Mouse (Mus musculus) neural tube, embryonic 13.5 days (tissue): ENCODE results near the gene Hist1h2bb. TPM values are rescaled to one million over a fixed set of nuclear protein-coding genes. Genes with fewer than 3 reads are reported as not detected.
A peak's percentile ranks its signal among the peaks of the same experiment; 100 is the strongest.
"Not testable (repeated sequence)": the region's sequence is repeated elsewhere in the genome, so short reads cannot be mapped to it uniquely, and the experiment has no call there.

Experiments used
- ATAC-seq: fragments of 200-750 bp; cut with Nextera tagmentation; 2 replicates; pipeline ENCODE4 v1.8.0; 2017; ENCODE audit warnings: low read depth, mild to moderate bottlenecking, moderate TSS enrichment, moderate library complexity
- H3K27ac ChIP-seq: fragments of 300-500 bp; sonication (generic); replicated peaks from 2 replicates; pipeline ENCODE4 v1.5.1; 2015; ENCODE audit warnings: moderate library complexity, mild to moderate bottlenecking, inconsistent platforms
- H3K27me3 ChIP-seq: fragments of 300-500 bp; sonication (generic); 2 replicates; pipeline ENCODE4 v1.6.1; 2015; ENCODE audit warnings: mild to moderate bottlenecking, inconsistent platforms
- H3K36me3 ChIP-seq: fragments of 300-500 bp; sonication (generic); 2 replicates; pipeline ENCODE4 v1.6.1; 2015; ENCODE audit warnings: mild to moderate bottlenecking, inconsistent platforms
- H3K4me1 ChIP-seq: fragments of 300-500 bp; sonication (generic); replicated peaks from 2 replicates; pipeline ENCODE4 v1.6.1; 2015; ENCODE audit warnings: inconsistent platforms
- H3K4me2 ChIP-seq: fragments of 300-500 bp; sonication (generic); 2 replicates; pipeline ENCODE4 v1.6.1; 2015; ENCODE audit warnings: inconsistent platforms, mild to moderate bottlenecking, moderate library complexity
- H3K4me3 ChIP-seq: fragments of 300-500 bp; sonication (generic); 2 replicates; pipeline ENCODE4 v1.5.1; 2015; ENCODE audit warnings: mild to moderate bottlenecking, inconsistent platforms
- H3K9ac ChIP-seq: fragments of 300-500 bp; sonication (generic); 2 replicates; pipeline ENCODE4 v1.6.1; 2015; ENCODE audit warnings: moderate library complexity, mild to moderate bottlenecking, inconsistent platforms
- H3K9me3 ChIP-seq: fragments of 300-500 bp; sonication (generic); 2 replicates; pipeline ENCODE4 v1.6.1; 2016; ENCODE audit warnings: inconsistent platforms
- WGBS: fragments of 180-500 bp; shearing (Covaris S2); methylation state at CpG from one replicate; pipeline ENCODE4 v1.1.7; 2015; 5-methylcytosine and 5-hydroxymethylcytosine counted together
- polyA plus RNA-seq: library from polyadenylated mRNA; unstranded; fragments of >200 nt; fragmentation: Nextera tagmentation; extraction: Ambion mirVana; gene quantifications from 2 replicates; pipeline ENCODE4 v1.2.1, GENCODE M21; 2015

Hist1h2bb gene
- polyA plus RNA-seq, 1 experiment from 2014 or later, result not detected

- H3K4me3 ChIP-seq, result no peak overlapping the region
- H3K36me3 ChIP-seq, result no peaks in the 10 kb centered on the region
- H3K27me3 ChIP-seq, result 0 out of 2 replicates have a peak, but pooled peaks cover 10% of the 10 kb centered on the region
- H3K4me1 ChIP-seq, result peaks cover 19% of the 10 kb centered on the region
- H3K4me2 ChIP-seq, result no peak overlapping the region
- H3K27ac ChIP-seq, result no peak overlapping the region
- WGBS, result 74% methylated on average over 4 of the region's 4 CpGs
- H3K9me3 ChIP-seq, result no peaks in the 10 kb centered on the region
- no peak overlapping the region for H3K9ac ChIP-seq
- no peak for ATAC-seq
Observed at GRCm38 (mm10) chr13:23708654-23709053, 37.9 kb upstream of the Hist1h2bb start.

GRCm38 (mm10) chr13:23709714-23710373, 36.7 kb upstream of the Hist1h2bb start:
- Histone ChIP-seq H3K27ac (no peak overlapping the region), H3K9ac (peak overlapping the region; percentile 64), H3K4me2 (peak overlapping the region; percentile 65), H3K36me3 (no peaks in the 10 kb centered on the region), H3K4me1 (peaks cover 21% of the 10 kb centered on the region), H3K4me3 (peak overlapping the region; percentile 37), H3K9me3 (no peaks in the 10 kb centered on the region), H3K27me3 (0 out of 2 replicates have a peak, but pooled peaks cover 10% of the 10 kb centered on the region)
- WGBS, result 6% methylated on average over 15 of the region's 15 CpGs
- ATAC-seq, result 0 out of 2 replicates have a peak, but pooled peaks have one; percentile 19

- ATAC-seq, result peak; percentile 63; the same call in 1 of the 2 replicates
- Histone ChIP-seq H3K4me2 (peak within 1 kb of the TSS; percentile 65), H3K4me1 (peaks cover 21% of the 10 kb centered on the region), H3K27me3 (0 out of 2 replicates have a peak, but pooled peaks cover 10% of the 10 kb centered on the region), H3K27ac (no peak within 1 kb of the TSS), H3K4me3 (peak within 1 kb of the TSS; percentile 37), H3K9me3 (no peaks in the 10 kb centered on the region), H3K36me3 (no peaks in the 10 kb centered on the region), H3K9ac (peak within 1 kb of the TSS; percentile 64)
- WGBS, result 3% methylated on average over 17 of the region's 17 CpGs
Observed at GRCm38 (mm10) chr13:23710374-23711089, 36.0 kb upstream of the Hist1h2bb start, which contains the start of gene Hfe. TSS of gene Hfe (minus strand) at chr13:23710854.

GRCm38 (mm10) chr13:23716261-23717042, 30.1 kb upstream of the Hist1h2bb start:
- Histone ChIP-seq H3K9ac (no peak overlapping the region), H3K27ac (no peak overlapping the region), H3K36me3 (no peaks in the 10 kb centered on the region), H3K9me3 (no peaks in the 10 kb centered on the region), H3K4me2 (no peak overlapping the region), H3K4me1 (0 out of 2 replicates have a peak, but pooled peaks cover 5% of the 10 kb centered on the region), H3K4me3 (no peak overlapping the region), H3K27me3 (0 out of 2 replicates have a peak, but pooled peaks cover 2% of the 10 kb centered on the region)
- no peak for ATAC-seq
- 86% methylated on average over 5 of the region's 5 CpGs for WGBS

GRCm38 (mm10) chr13:23717176-23717575, 29.4 kb upstream of the Hist1h2bb start:
- Histone ChIP-seq H3K9ac (no peak overlapping the region), H3K36me3 (no peaks in the 10 kb centered on the region), H3K27ac (no peak overlapping the region), H3K4me2 (no peak overlapping the region), H3K4me3 (no peak overlapping the region), H3K9me3 (no peaks in the 10 kb centered on the region), H3K27me3 (no peaks in the 10 kb centered on the region), H3K4me1 (0 out of 2 replicates have a peak, but pooled peaks cover 5% of the 10 kb centered on the region)
- WGBS, result 65% methylated on average over 11 of the region's 11 CpGs
- ATAC-seq, result no peak

GRCm38 (mm10) chr13:23717593-23718245, 28.8 kb upstream of the Hist1h2bb start:
- H3K4me2 ChIP-seq, H3K9ac ChIP-seq, H3K36me3 ChIP-seq, H3K4me1 ChIP-seq, ATAC-seq, H3K27ac ChIP-seq, H3K27me3 ChIP-seq, H3K9me3 ChIP-seq, H3K4me3 ChIP-seq: not testable (repeated sequence)
- 25% methylated on average over 2 of the region's 2 CpGs for WGBS

- Histone ChIP-seq H3K27ac (no peak overlapping the region), H3K27me3 (no peaks in the 10 kb centered on the region), H3K4me2 (no peak overlapping the region), H3K9me3 (no peaks in the 10 kb centered on the region), H3K4me3 (no peak overlapping the region), H3K36me3 (no peaks in the 10 kb centered on the region), H3K4me1 (no peaks in the 10 kb centered on the region), H3K9ac (no peak overlapping the region)
- 88% methylated on average over 4 of the region's 4 CpGs for WGBS
- ATAC-seq, result no peak
Observed at GRCm38 (mm10) chr13:23724239-23724638, 22.3 kb upstream of the Hist1h2bb start.

GRCm38 (mm10) chr13:23725213-23725612, 21.3 kb upstream of the Hist1h2bb start:
- Histone ChIP-seq H3K9me3 (no peaks in the 10 kb centered on the region), H3K4me3 (no peak overlapping the region), H3K4me1 (no peaks in the 10 kb centered on the region), H3K27ac (no peak overlapping the region), H3K36me3 (no peaks in the 10 kb centered on the region), H3K27me3 (no peaks in the 10 kb centered on the region), H3K4me2 (no peak overlapping the region), H3K9ac (no peak overlapping the region)
- WGBS, result 60% methylated on average over 1 of the region's 1 CpGs
- ATAC-seq, result no peak

GRCm38 (mm10) chr13:23728472-23729191, 17.9 kb upstream of the Hist1h2bb start:
- no peak for ATAC-seq
- H3K36me3 ChIP-seq, result no peaks in the 10 kb centered on the region
- no peaks in the 10 kb centered on the region for H3K9me3 ChIP-seq
- H3K9ac ChIP-seq, result no peak overlapping the region
- no peak overlapping the region for H3K4me3 ChIP-seq
- H3K27me3 ChIP-seq, result no peaks in the 10 kb centered on the region
- 91% methylated on average over 18 of the region's 18 CpGs for WGBS
- H3K27ac ChIP-seq, result no peak overlapping the region
- H3K4me1 ChIP-seq, result no peaks in the 10 kb centered on the region
- H3K4me2 ChIP-seq, result no peak overlapping the region

GRCm38 (mm10) chr13:23729192-23729525, 17.4 kb upstream of the Hist1h2bb start:
- no peak overlapping the region for H3K4me3 ChIP-seq
- no peak overlapping the region for H3K9ac ChIP-seq
- no peaks in the 10 kb centered on the region for H3K36me3 ChIP-seq
- no peak overlapping the region for H3K27ac ChIP-seq
- no peaks in the 10 kb centered on the region for H3K9me3 ChIP-seq
- 94% methylated on average over 9 of the region's 9 CpGs for WGBS
- no peaks in the 10 kb centered on the region for H3K4me1 ChIP-seq
- no peak overlapping the region for H3K4me2 ChIP-seq
- ATAC-seq, result no peak
- no peaks in the 10 kb centered on the region for H3K27me3 ChIP-seq

- Histone ChIP-seq H3K9ac (no peak overlapping the region), H3K4me2 (no peak overlapping the region), H3K9me3 (no peaks in the 10 kb centered on the region), H3K36me3 (no peaks in the 10 kb centered on the region), H3K4me3 (no peak overlapping the region), H3K4me1 (no peaks in the 10 kb centered on the region), H3K27me3 (no peaks in the 10 kb centered on the region), H3K27ac (no peak overlapping the region)
- WGBS, result 90% methylated on average over 5 of the region's 5 CpGs
- ATAC-seq, result no peak
Observed at GRCm38 (mm10) chr13:23729706-23730105, 16.8 kb upstream of the Hist1h2bb start.
